Mouse (Mus musculus) activated CD4-positive, CD25-positive, alpha-beta regulatory T cell, adult 4 months (primary cell): Measurements from ENCODE around the gene Tmem100. TPM values are rescaled to one million over a fixed set of nuclear protein-coding genes. Genes with fewer than 3 reads are reported as not detected.

Experiments
- ATAC-seq: one replicate; pipeline ENCODE4 v1.8.0; 2017
- polyA plus RNA-seq, 2 experiments: library from polyadenylated mRNA; unstranded; fragments of 100-300 nt; shearing (Covaris generic); gene quantifications; one replicate each; pipeline ENCODE4 v1.2.1; 2017

Tmem100 gene
- polyA plus RNA-seq, 2 experiments from 2014 or later = not detected

DNA sequence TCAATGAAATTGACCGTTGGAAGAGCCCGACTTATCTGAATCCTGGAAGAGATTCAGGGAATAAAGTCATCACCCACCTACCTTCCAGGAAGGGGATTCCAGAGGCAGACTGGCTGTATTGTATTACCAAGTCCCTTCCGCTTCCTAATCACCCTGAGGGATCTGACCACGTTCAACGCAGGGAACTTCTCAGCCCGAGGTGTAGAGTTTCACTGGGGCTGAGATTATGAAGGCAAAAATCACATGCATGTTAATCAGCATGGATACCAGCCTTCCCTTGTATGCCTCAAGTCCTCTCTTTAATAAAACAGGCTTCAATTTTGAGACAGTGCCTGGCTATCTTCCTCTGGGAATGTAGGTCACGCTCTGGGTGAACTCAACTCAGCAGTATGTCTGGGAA lies 14.9 kb upstream of the Tmem100 start:
- ATAC-seq = no peak

DNA sequence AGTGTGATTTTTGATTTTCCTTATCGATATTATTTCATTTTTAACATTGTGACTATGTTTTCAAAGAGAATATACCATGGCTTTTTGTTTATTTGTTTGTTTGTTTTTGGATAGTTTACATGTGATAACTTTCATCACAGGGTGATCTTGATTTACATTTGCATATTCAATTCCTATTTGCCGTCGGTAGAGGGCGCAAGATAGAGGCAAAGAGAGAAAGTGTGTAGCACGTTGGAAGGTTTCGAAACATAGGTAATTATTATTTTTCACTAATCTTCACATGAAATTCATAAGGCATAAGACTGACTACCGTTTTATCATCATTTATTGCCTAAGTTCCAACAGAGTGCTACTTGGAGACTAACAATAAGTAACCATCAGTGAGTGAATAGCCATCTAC lies 11.0 kb upstream of the Tmem100 start:
- no peak for ATAC-seq

DNA sequence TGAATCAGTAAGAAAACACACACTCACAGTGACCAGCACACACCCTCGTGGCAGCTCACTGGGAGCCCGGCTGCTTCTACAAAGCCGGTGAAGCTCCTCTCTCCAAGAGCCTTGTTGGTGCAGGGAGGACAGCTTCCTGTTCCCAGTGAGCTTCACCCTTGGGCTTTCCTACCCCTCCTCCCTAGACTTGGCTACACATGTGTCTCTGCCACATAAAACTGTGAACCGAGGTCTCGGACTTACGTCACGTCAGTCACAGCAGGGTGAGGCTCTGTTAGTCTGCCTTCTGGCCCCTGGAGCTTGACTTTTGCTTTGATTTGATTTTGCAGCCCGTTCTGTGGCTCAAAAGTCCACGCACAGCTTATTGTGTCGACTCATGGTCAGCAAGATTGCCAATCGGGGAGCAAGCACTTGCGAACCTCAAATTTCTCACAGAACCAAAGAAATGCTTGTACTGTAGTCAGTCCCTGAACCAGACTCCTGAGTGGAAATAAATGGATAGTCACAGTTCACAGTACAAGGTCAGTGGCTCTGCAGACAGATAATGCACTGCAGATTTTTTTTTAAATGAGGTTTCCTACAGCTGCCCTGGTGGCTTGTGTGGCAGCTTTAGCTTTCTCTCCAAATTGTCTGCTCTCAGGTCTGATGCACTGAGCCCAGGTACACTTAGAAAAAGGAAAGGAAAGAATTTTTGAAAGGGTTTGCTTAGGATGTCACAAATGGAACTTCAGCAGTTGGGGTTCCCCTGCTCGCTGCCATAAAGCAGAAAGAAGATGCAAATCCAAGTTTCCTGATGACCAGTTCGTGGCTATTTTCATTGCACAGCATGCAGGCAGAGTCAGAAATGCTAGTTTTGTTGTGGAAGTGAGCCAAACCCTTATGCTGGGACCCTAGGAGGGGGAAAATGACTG lies 4.0 kb upstream of the Tmem100 start:
- ATAC-seq = no peak

DNA sequence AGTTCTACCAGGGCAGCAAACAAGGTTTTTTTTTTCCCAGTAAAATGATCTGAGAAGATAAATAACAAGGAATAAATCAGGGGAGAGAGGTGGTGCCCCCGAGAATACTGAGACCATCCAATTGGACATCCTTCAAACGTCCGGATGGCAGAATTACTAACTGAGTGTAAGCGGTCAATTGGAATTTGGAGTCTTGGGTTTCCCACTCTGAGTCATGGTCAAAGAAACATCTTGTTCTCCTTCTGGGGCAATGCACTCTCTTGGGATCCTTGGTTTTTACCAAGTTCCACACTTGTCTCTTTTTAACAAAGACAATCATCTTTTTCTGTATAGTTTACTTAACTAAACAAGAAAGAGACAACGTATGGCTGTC lies 3.4 kb upstream of the Tmem100 start:
- ATAC-seq = no peak

DNA sequence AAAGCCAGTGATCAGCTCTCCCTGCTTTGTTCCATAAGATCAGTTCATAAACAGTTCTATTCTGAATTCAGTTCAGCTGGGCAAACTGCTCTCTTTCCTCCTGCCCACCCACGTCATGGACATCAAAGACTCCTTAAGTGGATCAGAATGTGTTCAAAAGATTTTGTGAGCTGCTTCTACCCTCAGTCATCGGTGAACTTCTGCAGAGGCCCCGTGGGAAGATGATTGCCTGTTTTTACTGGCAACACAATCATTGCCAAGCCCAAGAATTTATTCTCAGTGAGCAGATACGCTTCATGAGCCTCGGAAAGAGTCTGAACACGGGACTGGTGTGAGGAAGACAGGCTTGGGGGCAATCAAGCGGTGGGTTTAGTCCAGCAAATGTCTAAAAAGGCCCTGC lies 2.9 kb upstream of the Tmem100 start:
- no peak for ATAC-seq

GRCm38 (mm10) chr11:90028746-90029145 lies 1.4 kb upstream of the Tmem100 start:
- ATAC-seq = no peak

- no peak for ATAC-seq
Measured at GRCm38 (mm10) chr11:90029354-90029753, 794 bp upstream of the Tmem100 start.

- no peak for ATAC-seq
Measured at GRCm38 (mm10) chr11:90030557-90030956, 409 bp downstream of the Tmem100 start.

DNA sequence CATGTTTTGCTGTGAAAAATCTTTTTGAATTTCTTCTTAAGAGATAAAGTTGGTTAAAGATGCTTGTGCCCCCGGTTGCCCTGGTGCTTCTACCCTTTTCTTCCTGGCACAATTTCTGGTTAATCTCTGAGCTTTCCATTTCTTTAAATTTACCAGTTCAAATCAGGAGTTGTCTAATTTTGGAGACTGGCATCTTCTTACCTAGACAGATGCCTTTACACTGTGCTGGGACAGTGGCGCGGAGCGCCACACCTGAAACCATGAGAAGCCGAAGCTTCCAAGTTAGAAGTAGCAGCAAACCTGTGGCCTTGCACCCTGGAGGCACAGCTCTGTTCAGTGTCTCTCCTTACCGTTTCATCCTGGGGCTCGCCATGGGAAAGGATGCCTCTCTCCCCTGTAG lies 928 bp downstream of the Tmem100 start:
- no peak for ATAC-seq

GRCm38 (mm10) chr11:90032807-90033206 lies 2.7 kb downstream of the Tmem100 start:
- ATAC-seq = no peak

DNA sequence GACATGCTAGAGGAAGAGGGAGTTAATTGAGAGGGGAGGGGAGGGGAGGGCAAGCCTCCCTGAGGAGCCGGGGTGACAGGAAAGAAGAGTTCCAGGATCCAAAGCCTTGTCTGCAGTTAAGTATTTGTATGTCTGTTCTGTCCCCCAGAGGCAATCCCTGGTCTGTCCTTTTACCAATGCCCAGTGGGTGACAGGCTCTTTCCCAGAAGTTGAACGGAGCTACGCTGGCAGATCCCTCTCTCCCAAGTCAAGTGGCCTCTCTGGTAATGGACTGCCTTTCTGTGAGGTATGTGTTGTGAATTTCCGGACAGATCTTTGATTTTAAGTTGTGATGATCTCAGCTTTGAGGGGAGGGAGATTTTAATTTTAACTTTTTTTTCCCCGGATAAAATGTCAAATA lies 3.3 kb downstream of the Tmem100 start:
- ATAC-seq = no peak

DNA sequence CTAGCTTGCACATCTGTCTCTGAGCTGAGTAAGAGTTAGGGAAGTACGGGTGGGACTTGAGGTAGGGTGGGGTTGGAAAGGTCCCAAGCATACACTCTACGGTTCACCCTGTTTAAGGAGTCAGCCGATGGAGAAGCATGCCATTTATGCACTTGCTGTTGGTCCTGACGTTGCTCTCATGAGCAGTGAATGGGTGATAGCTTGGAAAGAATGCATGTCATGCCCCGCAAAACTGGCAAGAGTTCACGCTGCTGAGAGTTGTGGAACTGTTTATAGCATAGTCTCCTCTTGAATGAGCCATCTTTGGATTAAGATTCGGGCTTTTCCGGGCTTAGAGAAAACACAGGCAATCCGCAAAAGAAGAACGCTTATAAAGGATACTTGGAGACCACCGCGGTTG lies 4.5 kb downstream of the Tmem100 start:
- no peak for ATAC-seq

- ATAC-seq = no peak
Measured at GRCm38 (mm10) chr11:90035532-90035931, 5.4 kb downstream of the Tmem100 start.

- ATAC-seq = no peak
Measured at GRCm38 (mm10) chr11:90036416-90036815, 6.3 kb downstream of the Tmem100 start.

DNA sequence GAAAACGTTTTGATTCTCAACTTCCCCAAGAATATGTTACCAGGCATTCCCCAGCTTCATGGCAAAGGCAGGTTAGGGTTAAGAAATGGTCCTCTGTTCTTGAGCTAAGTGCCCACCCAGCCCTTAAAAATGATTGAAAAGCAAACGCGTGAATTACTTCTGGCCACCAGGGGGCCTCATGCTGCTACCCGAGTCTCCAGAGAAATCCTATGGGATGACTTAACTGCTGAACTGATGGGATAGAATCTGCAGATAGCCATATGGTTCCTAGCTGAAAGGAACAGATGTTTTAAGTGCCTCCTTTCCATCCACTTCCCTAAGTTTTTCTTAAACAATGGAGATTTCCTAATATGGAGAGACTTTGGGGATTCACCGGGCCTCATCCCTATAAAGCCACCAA lies 7.9 kb downstream of the Tmem100 start:
- ATAC-seq = no peak

- ATAC-seq = no peak
Measured at GRCm38 (mm10) chr11:90044459-90044858, 14.3 kb downstream of the Tmem100 start.

- no peak for ATAC-seq
Measured at GRCm38 (mm10) chr11:90046211-90046610, 16.1 kb downstream of the Tmem100 start.

GRCm38 (mm10) chr11:90047271-90047670 lies 17.1 kb downstream of the Tmem100 start:
- no peak for ATAC-seq

- ATAC-seq = no peak
Measured at GRCm38 (mm10) chr11:90050016-90050415, 19.9 kb downstream of the Tmem100 start.

GRCm38 (mm10) chr11:90052785-90053184 lies 22.6 kb downstream of the Tmem100 start:
- ATAC-seq = no peak

DNA sequence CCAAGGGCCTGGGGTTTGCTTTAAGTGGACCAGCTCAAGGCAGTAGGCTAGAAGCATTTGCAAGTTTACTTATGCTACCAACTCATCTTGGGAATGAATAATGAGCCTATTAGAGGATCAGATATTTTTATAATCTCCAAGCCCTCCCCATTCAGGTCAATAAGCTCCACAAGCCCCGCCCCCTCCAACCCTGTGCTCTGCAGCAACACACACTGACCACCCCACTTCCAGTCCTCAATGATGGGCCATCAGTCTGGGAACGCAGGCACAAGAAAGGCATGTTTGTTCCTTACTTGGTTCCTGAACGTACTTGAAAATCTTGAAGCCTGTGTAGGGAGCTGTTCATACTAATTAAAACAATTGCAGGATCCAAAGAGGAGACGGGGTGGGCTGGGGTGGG lies 23.7 kb downstream of the Tmem100 start:
- no peak for ATAC-seq

DNA sequence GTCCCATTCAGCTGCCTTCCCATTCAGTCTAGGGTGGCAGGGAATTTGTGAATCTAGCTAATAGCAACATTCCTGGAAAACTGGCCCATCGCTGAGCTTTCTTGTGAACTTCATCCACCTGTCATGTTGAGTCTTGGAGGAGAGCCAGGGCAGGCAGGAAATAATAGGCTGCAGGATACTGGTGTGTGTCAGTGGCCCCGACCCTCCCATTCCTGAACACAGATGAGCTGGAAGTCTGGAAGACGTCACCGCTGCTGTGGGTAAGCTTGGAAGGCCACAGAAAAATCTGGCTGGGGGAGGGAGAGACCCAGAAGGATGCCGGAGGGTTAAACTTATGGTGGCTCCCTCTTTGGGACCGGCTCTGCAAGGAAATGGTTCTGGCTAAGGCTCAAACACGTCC lies 24.3 kb downstream of the Tmem100 start:
- ATAC-seq = no peak

DNA sequence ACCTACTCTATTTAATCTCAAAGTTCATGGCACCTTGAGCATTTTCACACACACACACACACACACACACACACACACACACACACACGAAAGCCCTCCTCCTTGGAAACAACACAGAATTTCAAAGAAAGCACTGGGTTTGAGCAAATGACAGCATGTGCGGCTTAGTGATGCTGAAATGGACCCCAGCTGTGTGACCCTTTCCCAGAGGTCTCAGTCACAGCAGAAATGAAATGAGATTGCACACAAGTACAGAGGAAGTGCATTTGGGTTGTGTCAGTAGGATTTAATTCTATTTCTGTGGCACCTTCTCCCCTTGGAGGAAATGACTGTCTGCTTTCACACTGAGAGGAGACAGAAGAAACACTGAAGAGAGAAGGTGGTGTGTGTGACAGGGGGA lies 26.9 kb downstream of the Tmem100 start:
- ATAC-seq = no peak

GRCm38 (mm10) chr11:90059241-90059640 lies 29.1 kb downstream of the Tmem100 start:
- no peak for ATAC-seq

DNA sequence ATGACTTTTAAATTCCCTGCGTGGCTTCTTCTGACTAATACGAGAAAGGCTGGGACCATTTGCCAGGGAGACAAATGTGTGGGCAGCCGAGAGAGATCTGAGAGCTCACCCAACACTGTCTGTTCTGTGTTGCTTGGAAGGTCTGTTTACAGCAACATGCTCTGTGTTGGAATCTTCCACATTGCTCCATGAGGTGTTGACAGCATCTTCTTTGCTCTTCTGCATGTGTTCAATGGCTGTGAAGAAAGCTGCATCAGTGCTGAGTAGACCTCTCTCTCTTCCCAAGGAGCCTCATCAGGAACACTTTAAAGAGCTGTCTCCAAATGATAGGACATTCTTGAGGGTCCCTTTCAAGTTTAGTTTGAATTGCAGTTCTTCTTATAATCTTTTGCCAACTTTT lies 32.5 kb downstream of the Tmem100 start:
- no peak for ATAC-seq
